Mouse (Mus musculus): ENCODE measurements at regions not wholly inside any gene's neighbourhood (a gene's known extent, or its start where the extent isn't known, plus 50 kb on each side); places are given as distances from the start of the nearest gene placed in this dataset.

- no peak overlapping the region for H3K9ac ChIP-seq
- no peak overlapping the region for H3K4me3 ChIP-seq
- H3K4me1 ChIP-seq, result no peaks in the 10 kb centered on the region
- ATAC-seq (replicated peaks), result no peak
- no peaks in the 10 kb centered on the region for H3K36me3 ChIP-seq (replicated peaks)
- H3K4me2 ChIP-seq, result no peak overlapping the region
- H3K27ac ChIP-seq, result no peak overlapping the region
- no peaks in the 10 kb centered on the region for H3K27me3 ChIP-seq (replicated peaks)
- WGBS, result 89% methylated on average over 4 of the region's 4 CpGs
- H3K9me3 ChIP-seq, result no peaks in the 10 kb centered on the region
Observed at GRCm38 (mm10) chr1:177573781-177574180, 131.6 kb downstream of the Zbtb18 start.

- no peaks in the 10 kb centered on the region for H3K4me1 ChIP-seq
- H3K36me3 ChIP-seq (replicated peaks), result no peaks in the 10 kb centered on the region
- no peak for ATAC-seq (replicated peaks)
- no peak overlapping the region for H3K27ac ChIP-seq
- WGBS, result 93% methylated on average over 7 of the region's 7 CpGs
- no peak overlapping the region for H3K4me3 ChIP-seq
- no peak overlapping the region for H3K9ac ChIP-seq
- no peaks in the 10 kb centered on the region for H3K9me3 ChIP-seq
- no peaks in the 10 kb centered on the region for H3K27me3 ChIP-seq (replicated peaks)
- no peak overlapping the region for H3K4me2 ChIP-seq
Observed at GRCm38 (mm10) chr1:177574312-177574711, 132.2 kb downstream of the Zbtb18 start.

GRCm38 (mm10) chr1:177584302-177584886 is 142.2 kb downstream of the Zbtb18 start:
- H3K36me3 ChIP-seq (replicated peaks), result no peaks in the 10 kb centered on the region
- no peak overlapping the region for H3K4me2 ChIP-seq
- H3K4me1 ChIP-seq, result no peaks in the 10 kb centered on the region
- no peak overlapping the region for H3K27ac ChIP-seq
- 79% methylated on average over 5 of the region's 5 CpGs for WGBS
- no peaks in the 10 kb centered on the region for H3K27me3 ChIP-seq (replicated peaks)
- no peak overlapping the region for H3K4me3 ChIP-seq
- no peak for ATAC-seq (replicated peaks)
- no peaks in the 10 kb centered on the region for H3K9me3 ChIP-seq
- no peak overlapping the region for H3K9ac ChIP-seq

GRCm38 (mm10) chr1:177585320-177585719 is 143.2 kb downstream of the Zbtb18 start:
- 84% methylated on average over 2 of the region's 2 CpGs for WGBS

GRCm38 (mm10) chr1:177589034-177589433 is 140.6 kb upstream of the 1700016C15Rik start:
- WGBS, result 81% methylated on average over 7 of the region's 7 CpGs
- no peaks in the 10 kb centered on the region for H3K36me3 ChIP-seq (replicated peaks)
- no peak for ATAC-seq (replicated peaks)

More at GRCm38 (mm10) chr1:177585320-177585719, 143.2 kb downstream of the Zbtb18 start:
- no peak overlapping the region for H3K4me2 ChIP-seq
- ATAC-seq (replicated peaks), result no peak
- no peaks in the 10 kb centered on the region for H3K27me3 ChIP-seq (replicated peaks)
- no peak overlapping the region for H3K4me3 ChIP-seq
- no peak overlapping the region for H3K9ac ChIP-seq
- H3K9me3 ChIP-seq, result no peaks in the 10 kb centered on the region
- no peaks in the 10 kb centered on the region for H3K36me3 ChIP-seq (replicated peaks)
- H3K27ac ChIP-seq, result no peak overlapping the region
- no peaks in the 10 kb centered on the region for H3K4me1 ChIP-seq

GRCm38 (mm10) chr1:177589656-177590055 is 140.0 kb upstream of the 1700016C15Rik start:
- Histone ChIP-seq H3K9ac (no peak overlapping the region), H3K4me1 (no peaks in the 10 kb centered on the region), H3K27ac (no peak overlapping the region), H3K36me3 (replicated peaks) (no peaks in the 10 kb centered on the region), H3K4me2 (no peak overlapping the region), H3K27me3 (replicated peaks) (no peaks in the 10 kb centered on the region), H3K9me3 (no peaks in the 10 kb centered on the region), H3K4me3 (no peak overlapping the region)
- ATAC-seq (replicated peaks), result no peak
- WGBS, result 89% methylated on average over 4 of the region's 4 CpGs

More at GRCm38 (mm10) chr1:177589034-177589433, 140.6 kb upstream of the 1700016C15Rik start:
- Histone ChIP-seq H3K27me3 (replicated peaks) (no peaks in the 10 kb centered on the region), H3K9ac (no peak overlapping the region), H3K4me2 (no peak overlapping the region), H3K4me1 (no peaks in the 10 kb centered on the region), H3K27ac (no peak overlapping the region), H3K9me3 (no peaks in the 10 kb centered on the region), H3K4me3 (no peak overlapping the region)

- Histone ChIP-seq H3K4me2 (no peak overlapping the region), H3K4me1 (no peaks in the 10 kb centered on the region), H3K9me3 (no peaks in the 10 kb centered on the region), H3K4me3 (no peak overlapping the region), H3K9ac (no peak overlapping the region), H3K27ac (no peak overlapping the region), H3K36me3 (replicated peaks) (no peaks in the 10 kb centered on the region), H3K27me3 (replicated peaks) (no peaks in the 10 kb centered on the region)
- WGBS, result 92% methylated on average over 3 of the region's 3 CpGs
- ATAC-seq (replicated peaks), result no peak
Observed at GRCm38 (mm10) chr1:177591742-177592141, 137.9 kb upstream of the 1700016C15Rik start.

- Histone ChIP-seq H3K4me3 (no peak overlapping the region), H3K4me1 (no peaks in the 10 kb centered on the region), H3K27me3 (replicated peaks) (no peaks in the 10 kb centered on the region), H3K9ac (no peak overlapping the region), H3K4me2 (no peak overlapping the region), H3K27ac (no peak overlapping the region), H3K36me3 (replicated peaks) (no peaks in the 10 kb centered on the region), H3K9me3 (no peaks in the 10 kb centered on the region)
- 90% methylated on average over 9 of the region's 9 CpGs for WGBS
- no peak for ATAC-seq (replicated peaks)
Observed at GRCm38 (mm10) chr1:177592337-177592736, 137.3 kb upstream of the 1700016C15Rik start.

- 83% methylated on average over 13 of the region's 13 CpGs for WGBS
Observed at GRCm38 (mm10) chr1:177594341-177594740, 135.3 kb upstream of the 1700016C15Rik start.

GRCm38 (mm10) chr1:177595326-177595914 is 134.2 kb upstream of the 1700016C15Rik start:
- Histone ChIP-seq H3K4me3 (no peak overlapping the region), H3K9me3 (no peaks in the 10 kb centered on the region), H3K4me1 (no peaks in the 10 kb centered on the region), H3K27ac (no peak overlapping the region), H3K27me3 (replicated peaks) (no peaks in the 10 kb centered on the region), H3K36me3 (replicated peaks) (no peaks in the 10 kb centered on the region), H3K9ac (no peak overlapping the region), H3K4me2 (no peak overlapping the region)
- ATAC-seq (replicated peaks), result no peak
- 75% methylated on average over 7 of the region's 7 CpGs for WGBS

More at GRCm38 (mm10) chr1:177594341-177594740, 135.3 kb upstream of the 1700016C15Rik start:
- Histone ChIP-seq H3K4me1 (no peaks in the 10 kb centered on the region), H3K9ac (no peak overlapping the region), H3K27ac (no peak overlapping the region), H3K27me3 (replicated peaks) (no peaks in the 10 kb centered on the region), H3K4me3 (no peak overlapping the region), H3K4me2 (no peak overlapping the region), H3K36me3 (replicated peaks) (no peaks in the 10 kb centered on the region), H3K9me3 (no peaks in the 10 kb centered on the region)
- ATAC-seq (replicated peaks), result no peak

- Histone ChIP-seq H3K9ac (no peak overlapping the region), H3K9me3 (no peaks in the 10 kb centered on the region), H3K4me3 (no peak overlapping the region), H3K4me1 (no peaks in the 10 kb centered on the region), H3K27me3 (replicated peaks) (no peaks in the 10 kb centered on the region), H3K36me3 (replicated peaks) (no peaks in the 10 kb centered on the region), H3K27ac (no peak overlapping the region), H3K4me2 (no peak overlapping the region)
- WGBS, result 85% methylated on average over 4 of the region's 4 CpGs
- ATAC-seq (replicated peaks), result no peak
Observed at GRCm38 (mm10) chr1:177597036-177597435, 132.6 kb upstream of the 1700016C15Rik start.

- H3K27ac ChIP-seq, result no peak overlapping the region
- no peak overlapping the region for H3K9ac ChIP-seq
- no peak for ATAC-seq (replicated peaks)
- peaks cover 3% of the 10 kb centered on the region; the same call in 1 of the 2 replicates for H3K4me1 ChIP-seq
- no peak overlapping the region for H3K4me2 ChIP-seq
- no peaks in the 10 kb centered on the region for H3K36me3 ChIP-seq (replicated peaks)
- no peak overlapping the region for H3K4me3 ChIP-seq
- 15% methylated on average over 6 of the region's 6 CpGs for WGBS
- no peaks in the 10 kb centered on the region for H3K9me3 ChIP-seq
- H3K27me3 ChIP-seq (replicated peaks), result no peaks in the 10 kb centered on the region
Observed at GRCm38 (mm10) chr1:177605353-177605969, 124.2 kb upstream of the 1700016C15Rik start.

- Histone ChIP-seq H3K27ac (no peak overlapping the region), H3K4me3 (no peak overlapping the region), H3K9ac (no peak overlapping the region), H3K4me1 (peaks cover 3% of the 10 kb centered on the region; the same call in 1 of the 2 replicates), H3K36me3 (replicated peaks) (no peaks in the 10 kb centered on the region), H3K27me3 (replicated peaks) (no peaks in the 10 kb centered on the region), H3K9me3 (no peaks in the 10 kb centered on the region), H3K4me2 (no peak overlapping the region)
- ATAC-seq (replicated peaks), result no peak
- 79% methylated on average over 2 of the region's 2 CpGs for WGBS
Observed at GRCm38 (mm10) chr1:177607565-177607964, 122.0 kb upstream of the 1700016C15Rik start.
